Mouse (Mus musculus): Measurements from ENCODE around the gene Tldc1. TPM values are rescaled to one million over a fixed set of nuclear protein-coding genes. Genes with fewer than 3 reads are reported as not detected.
A peak's percentile ranks its signal among the peaks of the same experiment; 100 is the strongest.

The Tldc1 gene
- polyA plus RNA-seq, 1 experiment from 2014 or later = 13.9 TPM

DNA sequence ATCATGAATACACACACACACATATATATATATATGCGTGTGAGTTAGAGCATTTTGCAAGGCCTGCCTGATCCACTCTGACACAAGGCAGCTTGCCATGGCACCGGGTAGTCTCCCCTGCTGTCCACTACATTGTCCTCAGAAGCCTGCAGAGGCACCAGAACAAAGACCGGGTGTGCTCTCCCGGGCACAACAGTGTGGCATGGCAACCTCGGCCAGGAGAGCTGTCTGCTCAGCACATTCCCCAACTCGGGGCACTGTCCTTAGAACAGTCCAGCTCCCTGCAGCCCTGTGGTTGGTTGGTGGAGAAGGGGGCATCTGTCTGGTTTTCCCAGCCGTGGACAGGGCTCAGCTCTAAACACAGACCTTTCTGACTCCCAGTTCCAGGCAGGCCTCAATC lies 41.1 kb upstream of the Tldc1 start:
- Histone ChIP-seq H3K27ac (ENCODE audit: low read length) (no peak overlapping the region), H3K4me3 (ENCODE audit: low read length) (no peak overlapping the region), H3K9ac (ENCODE audit: low read length) (no peak overlapping the region), H3K36me3 (ENCODE audit: control insufficient read depth, insufficient read depth, low read length) (no peaks in the 10 kb centered on the region), H3K4me2 (ENCODE audit: low read depth, low read length) (no peak overlapping the region), H3K27me3 (ENCODE audit: control insufficient read depth, insufficient read depth, low read depth, low read length) (no peaks in the 10 kb centered on the region), H3K4me1 (replicated peaks; ENCODE audit: control insufficient read depth, insufficient read depth, low read length) (peaks cover 19% of the 10 kb centered on the region), H3K9me3 (ENCODE audit: control insufficient read depth, low read length) (no peaks in the 10 kb centered on the region)
- ATAC-seq (ENCODE audit: low read depth) = no peak
- WGBS = 84% methylated on average over 7 of the region's 7 CpGs

DNA sequence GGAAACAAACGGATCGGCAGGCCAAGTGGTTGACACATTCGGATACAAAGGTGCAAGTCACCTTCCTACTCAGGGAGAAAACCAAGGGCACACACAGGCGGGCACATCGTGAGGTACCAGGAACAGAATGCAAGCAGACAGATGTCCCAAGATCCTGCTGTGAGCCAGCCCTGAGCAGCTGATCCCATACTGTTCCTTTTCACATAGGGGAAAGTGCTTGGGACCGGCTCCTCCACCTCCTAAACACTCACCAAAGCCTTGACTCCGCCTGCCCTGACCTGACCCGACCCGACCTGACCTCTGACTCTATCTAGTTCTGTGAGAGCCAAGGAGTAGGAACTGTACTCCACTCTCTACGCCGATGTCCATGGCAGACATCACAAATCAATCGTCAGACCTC lies 39.2 kb upstream of the Tldc1 start:
- WGBS = 41% methylated on average over 12 of the region's 12 CpGs
- H3K9ac ChIP-seq (ENCODE audit: low read length) = no peak overlapping the region
- no peaks in the 10 kb centered on the region for H3K27me3 ChIP-seq (ENCODE audit: control insufficient read depth, insufficient read depth, low read depth, low read length)
- H3K4me1 ChIP-seq (replicated peaks; ENCODE audit: control insufficient read depth, insufficient read depth, low read length) = peaks cover 25% of the 10 kb centered on the region
- H3K9me3 ChIP-seq (ENCODE audit: control insufficient read depth, low read length) = no peaks in the 10 kb centered on the region
- no peak overlapping the region for H3K4me2 ChIP-seq (ENCODE audit: low read depth, low read length)
- no peaks in the 10 kb centered on the region for H3K36me3 ChIP-seq (ENCODE audit: control insufficient read depth, insufficient read depth, low read length)
- ATAC-seq (ENCODE audit: low read depth) = 0 out of 2 replicates have a peak, but pooled peaks have one; percentile 14
- H3K4me3 ChIP-seq (ENCODE audit: low read length) = no peak overlapping the region
- 0 out of 2 replicates have a peak overlapping the region, but pooled peaks have one; percentile 10 for H3K27ac ChIP-seq (ENCODE audit: low read length)

DNA sequence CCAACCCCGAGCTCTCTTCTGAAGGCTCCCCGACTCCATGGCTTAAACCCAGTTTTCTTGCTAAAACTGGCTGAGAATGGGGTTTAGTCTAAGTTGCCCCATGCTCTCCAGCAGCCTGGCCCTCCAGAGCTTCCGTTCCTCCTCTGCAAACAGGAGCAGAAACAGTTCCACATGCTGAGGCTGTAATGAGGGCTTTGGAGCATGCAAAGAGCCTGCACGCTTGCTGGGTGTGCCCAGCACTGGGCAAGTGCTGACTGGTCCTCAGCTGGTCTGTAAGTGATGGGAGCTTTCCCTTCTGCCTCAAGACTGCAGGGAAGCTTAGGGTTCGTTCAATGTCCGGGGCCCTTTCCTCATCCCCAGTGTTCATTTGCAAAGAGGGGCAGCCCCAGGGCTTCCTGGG lies 38.0 kb upstream of the Tldc1 start:
- H3K27me3 ChIP-seq (ENCODE audit: control insufficient read depth, insufficient read depth, low read depth, low read length) = no peaks in the 10 kb centered on the region
- no peak for ATAC-seq (ENCODE audit: low read depth)
- H3K4me2 ChIP-seq (ENCODE audit: low read depth, low read length) = no peak overlapping the region
- H3K27ac ChIP-seq (ENCODE audit: low read length) = no peak overlapping the region
- 74% methylated on average over 6 of the region's 6 CpGs for WGBS
- H3K4me3 ChIP-seq (ENCODE audit: low read length) = no peak overlapping the region
- H3K4me1 ChIP-seq (replicated peaks; ENCODE audit: control insufficient read depth, insufficient read depth, low read length) = peaks cover 27% of the 10 kb centered on the region
- no peaks in the 10 kb centered on the region for H3K9me3 ChIP-seq (ENCODE audit: control insufficient read depth, low read length)
- H3K9ac ChIP-seq (ENCODE audit: low read length) = no peak overlapping the region
- no peaks in the 10 kb centered on the region for H3K36me3 ChIP-seq (ENCODE audit: control insufficient read depth, insufficient read depth, low read length)

DNA sequence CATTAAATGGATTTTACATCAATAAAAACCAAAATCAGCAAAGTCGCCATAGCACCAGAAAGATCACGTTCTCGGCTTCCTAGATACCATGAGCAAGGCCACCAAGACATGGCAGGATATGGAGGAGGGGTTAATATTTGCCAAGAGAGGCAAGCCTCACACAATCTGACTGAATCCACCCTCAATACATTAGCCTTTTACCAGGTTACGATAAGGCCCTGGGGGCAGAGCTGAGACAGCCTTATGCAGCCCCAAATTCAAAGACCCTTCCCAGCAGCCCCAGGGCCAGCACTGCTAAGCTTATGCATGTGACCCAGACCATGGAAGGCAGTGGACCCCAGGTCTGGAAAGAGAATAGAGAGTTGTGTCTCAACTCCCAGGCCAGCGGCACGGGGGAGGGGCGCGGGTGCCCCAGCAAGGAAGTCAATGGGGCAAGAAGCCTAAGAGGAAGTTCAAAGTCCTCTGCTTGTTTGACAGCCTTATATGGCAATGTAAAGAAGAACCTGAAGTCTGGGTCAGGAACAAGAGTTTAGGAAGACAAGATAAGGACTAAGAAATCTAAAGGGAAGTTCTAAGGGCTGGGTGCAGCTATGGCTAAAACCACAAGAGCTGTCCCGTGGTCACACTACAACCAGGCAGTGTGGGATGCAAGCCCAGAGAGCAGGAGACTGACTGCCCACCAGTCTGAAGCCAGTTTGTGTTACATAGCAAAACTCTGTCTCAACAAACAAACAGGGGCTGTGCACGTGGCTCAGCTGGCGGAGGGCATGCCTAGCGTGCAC lies 34.6 kb upstream of the Tldc1 start:
- peaks cover 27% of the 10 kb centered on the region for H3K4me1 ChIP-seq (replicated peaks; ENCODE audit: control insufficient read depth, insufficient read depth, low read length)
- peak overlapping the region; percentile 55; the same call in 1 of the 2 replicates for H3K27ac ChIP-seq (ENCODE audit: low read length)
- no peak overlapping the region for H3K9ac ChIP-seq (ENCODE audit: low read length)
- no peaks in the 10 kb centered on the region for H3K9me3 ChIP-seq (ENCODE audit: control insufficient read depth, low read length)
- no peak for ATAC-seq (ENCODE audit: low read depth)
- no peaks in the 10 kb centered on the region for H3K36me3 ChIP-seq (ENCODE audit: control insufficient read depth, insufficient read depth, low read length)
- 54% methylated on average over 12 of the region's 12 CpGs for WGBS
- no peak overlapping the region for H3K4me2 ChIP-seq (ENCODE audit: low read depth, low read length)
- H3K27me3 ChIP-seq (ENCODE audit: control insufficient read depth, insufficient read depth, low read depth, low read length) = no peaks in the 10 kb centered on the region
- H3K4me3 ChIP-seq (ENCODE audit: low read length) = no peak overlapping the region

DNA sequence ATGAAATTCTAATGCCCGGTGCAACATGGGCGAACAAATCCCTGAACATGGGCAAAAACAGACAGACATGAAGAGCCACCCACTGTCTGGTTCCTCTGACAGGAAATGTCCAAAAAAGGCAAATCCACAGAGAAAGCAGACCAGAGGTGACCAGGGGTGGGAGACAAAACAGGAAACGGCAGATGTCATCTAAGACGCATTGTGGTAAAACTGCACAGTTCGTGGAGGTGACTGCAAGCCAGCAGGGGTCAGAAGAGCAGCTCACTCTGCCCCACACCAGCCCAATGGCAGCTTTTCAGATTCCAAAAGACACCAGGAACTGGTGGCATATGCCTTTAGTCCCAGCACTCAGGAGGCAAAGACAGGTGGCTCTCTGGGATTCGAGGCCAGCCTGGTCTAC lies 33.7 kb upstream of the Tldc1 start:
- ATAC-seq (ENCODE audit: low read depth) = no peak
- Histone ChIP-seq H3K27me3 (ENCODE audit: control insufficient read depth, insufficient read depth, low read depth, low read length) (no peaks in the 10 kb centered on the region), H3K27ac (ENCODE audit: low read length) (peak overlapping the region; percentile 55; the same call in 1 of the 2 replicates), H3K4me3 (ENCODE audit: low read length) (no peak overlapping the region), H3K4me1 (replicated peaks; ENCODE audit: control insufficient read depth, insufficient read depth, low read length) (peaks cover 19% of the 10 kb centered on the region), H3K4me2 (ENCODE audit: low read depth, low read length) (no peak overlapping the region), H3K9ac (ENCODE audit: low read length) (no peak overlapping the region), H3K9me3 (ENCODE audit: control insufficient read depth, low read length) (no peaks in the 10 kb centered on the region), H3K36me3 (ENCODE audit: control insufficient read depth, insufficient read depth, low read length) (no peaks in the 10 kb centered on the region)
- WGBS = 52% methylated on average over 6 of the region's 6 CpGs

DNA sequence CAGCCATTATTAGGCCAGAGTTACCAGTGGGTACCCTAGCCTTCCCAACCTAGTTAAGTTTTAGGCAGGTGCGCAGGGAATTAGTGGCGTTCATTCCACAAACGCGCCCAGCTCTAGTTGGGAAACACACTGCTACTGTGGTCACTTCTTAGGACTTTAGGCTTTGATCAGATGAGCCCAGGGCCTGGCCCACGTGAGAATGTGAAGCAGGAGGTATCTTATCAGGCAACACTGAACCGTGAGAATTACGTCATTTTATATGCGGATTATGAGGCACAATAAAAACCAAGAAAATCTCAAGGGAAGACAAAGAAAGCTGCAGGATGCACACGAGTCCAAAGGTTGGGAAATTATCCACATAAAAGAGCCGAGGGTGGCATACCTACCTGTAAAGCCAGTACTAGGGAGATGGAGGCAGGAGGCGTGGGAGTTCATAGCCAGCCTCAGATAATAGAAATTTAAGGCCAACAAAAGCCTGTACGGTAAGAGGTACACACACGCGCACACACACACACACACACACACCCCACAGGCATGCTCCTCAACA lies 32.8 kb upstream of the Tldc1 start:
- Histone ChIP-seq H3K9me3 (ENCODE audit: control insufficient read depth, low read length) (no peaks in the 10 kb centered on the region), H3K4me1 (replicated peaks; ENCODE audit: control insufficient read depth, insufficient read depth, low read length) (peaks cover 18% of the 10 kb centered on the region), H3K27me3 (ENCODE audit: control insufficient read depth, insufficient read depth, low read depth, low read length) (no peaks in the 10 kb centered on the region), H3K4me2 (ENCODE audit: low read depth, low read length) (no peak overlapping the region), H3K9ac (ENCODE audit: low read length) (no peak overlapping the region), H3K4me3 (ENCODE audit: low read length) (no peak overlapping the region), H3K36me3 (ENCODE audit: control insufficient read depth, insufficient read depth, low read length) (no peaks in the 10 kb centered on the region), H3K27ac (ENCODE audit: low read length) (no peak overlapping the region)
- WGBS = 85% methylated on average over 14 of the region's 14 CpGs
- ATAC-seq (ENCODE audit: low read depth) = no peak

DNA sequence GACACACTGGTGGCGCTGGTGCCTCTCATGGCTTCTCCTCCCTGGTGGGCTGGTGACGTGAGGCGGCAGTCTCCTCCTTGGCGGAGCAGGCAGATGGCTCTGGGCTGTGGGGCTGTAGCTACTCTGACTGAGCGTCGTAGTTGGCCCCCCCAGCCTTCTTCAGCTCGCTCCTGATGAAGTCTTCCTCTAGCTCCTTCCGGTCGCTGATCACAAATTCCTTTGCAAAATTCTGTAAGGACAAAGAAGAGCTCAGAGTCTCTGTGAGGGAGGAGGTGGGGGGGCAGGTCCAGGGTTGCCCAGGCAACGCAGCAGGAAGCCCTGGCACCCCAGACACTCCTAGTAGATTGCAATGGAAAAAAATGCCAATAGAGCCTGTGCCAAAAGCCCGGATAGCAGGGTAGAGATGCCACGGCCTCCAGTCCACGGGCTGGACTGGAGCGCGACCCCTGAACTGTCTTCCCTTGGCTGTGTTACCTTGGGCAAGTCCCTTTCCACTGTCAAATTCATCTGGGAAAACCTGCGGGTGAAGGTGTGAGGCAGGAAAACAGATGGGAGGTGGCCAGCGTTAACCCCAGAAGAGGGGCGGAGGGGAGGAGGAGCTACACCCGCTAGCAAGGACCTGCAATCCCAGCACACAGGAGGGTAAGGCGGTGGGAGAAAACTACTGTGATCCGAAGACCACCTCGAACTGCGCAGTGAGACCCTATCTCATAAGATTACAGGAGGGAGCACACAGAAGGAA lies 32.1 kb upstream of the Tldc1 start:
- Histone ChIP-seq H3K36me3 (ENCODE audit: control insufficient read depth, insufficient read depth, low read length) (no peaks in the 10 kb centered on the region), H3K27me3 (ENCODE audit: control insufficient read depth, insufficient read depth, low read depth, low read length) (no peaks in the 10 kb centered on the region), H3K9ac (ENCODE audit: low read length) (no peak overlapping the region), H3K27ac (ENCODE audit: low read length) (no peak overlapping the region), H3K4me3 (ENCODE audit: low read length) (no peak overlapping the region), H3K9me3 (ENCODE audit: control insufficient read depth, low read length) (no peaks in the 10 kb centered on the region), H3K4me1 (replicated peaks; ENCODE audit: control insufficient read depth, insufficient read depth, low read length) (peaks cover 17% of the 10 kb centered on the region), H3K4me2 (ENCODE audit: low read depth, low read length) (no peak overlapping the region)
- 76% methylated on average over 23 of the region's 23 CpGs for WGBS
- no peak for ATAC-seq (ENCODE audit: low read depth)

DNA sequence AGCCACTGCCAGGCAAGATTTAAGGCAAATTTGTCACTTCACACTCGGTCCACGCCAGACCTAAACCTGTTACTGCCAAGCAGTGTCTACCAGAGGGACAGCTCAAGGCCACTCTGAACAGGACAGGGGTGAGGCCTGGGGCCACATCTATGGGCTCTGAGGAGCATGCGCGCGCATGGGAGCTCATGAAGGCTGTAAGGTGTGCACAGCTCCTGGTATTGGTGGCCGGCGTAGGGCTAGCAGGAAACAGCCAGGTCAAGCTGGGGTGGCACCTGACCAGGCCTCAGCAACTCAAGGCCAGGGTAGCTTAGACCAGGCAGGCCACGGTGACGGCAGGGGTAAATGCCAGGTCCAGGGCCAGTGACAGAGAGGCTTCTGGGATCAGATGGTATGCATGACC lies 31.4 kb upstream of the Tldc1 start:
- no peaks in the 10 kb centered on the region for H3K9me3 ChIP-seq (ENCODE audit: control insufficient read depth, low read length)
- WGBS = 91% methylated on average over 9 of the region's 9 CpGs
- H3K27ac ChIP-seq (ENCODE audit: low read length) = no peak overlapping the region
- H3K9ac ChIP-seq (ENCODE audit: low read length) = no peak overlapping the region
- no peak for ATAC-seq (ENCODE audit: low read depth)
- no peaks in the 10 kb centered on the region for H3K27me3 ChIP-seq (ENCODE audit: control insufficient read depth, insufficient read depth, low read depth, low read length)
- H3K4me3 ChIP-seq (ENCODE audit: low read length) = no peak overlapping the region
- H3K4me2 ChIP-seq (ENCODE audit: low read depth, low read length) = no peak overlapping the region
- no peaks in the 10 kb centered on the region for H3K36me3 ChIP-seq (ENCODE audit: control insufficient read depth, insufficient read depth, low read length)
- H3K4me1 ChIP-seq (replicated peaks; ENCODE audit: control insufficient read depth, insufficient read depth, low read length) = peaks cover 17% of the 10 kb centered on the region

DNA sequence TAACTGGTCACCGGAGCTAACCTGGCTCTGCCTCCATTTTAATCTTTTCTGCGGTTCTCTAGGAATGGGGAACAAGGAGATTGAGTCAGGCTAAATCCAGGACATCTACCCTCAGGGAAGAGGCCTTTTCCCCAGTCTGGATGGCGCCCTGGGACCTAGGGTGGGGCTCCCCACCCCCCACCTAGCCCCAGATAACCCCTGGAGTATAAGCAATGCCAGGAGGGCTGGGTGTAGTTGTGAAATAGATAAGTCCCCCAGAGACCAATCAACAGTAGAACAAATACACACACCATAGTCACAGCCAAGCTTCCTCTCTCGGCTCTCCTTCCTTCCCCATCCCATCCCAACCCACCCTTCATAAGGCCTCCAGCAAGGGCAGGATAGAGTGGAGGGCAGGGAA lies 29.5 kb upstream of the Tldc1 start:
- Histone ChIP-seq H3K4me2 (ENCODE audit: low read depth, low read length) (no peak overlapping the region), H3K9me3 (ENCODE audit: control insufficient read depth, low read length) (no peaks in the 10 kb centered on the region), H3K27me3 (ENCODE audit: control insufficient read depth, insufficient read depth, low read depth, low read length) (no peaks in the 10 kb centered on the region), H3K27ac (ENCODE audit: low read length) (no peak overlapping the region), H3K4me1 (replicated peaks; ENCODE audit: control insufficient read depth, insufficient read depth, low read length) (peaks cover 7% of the 10 kb centered on the region), H3K9ac (ENCODE audit: low read length) (no peak overlapping the region), H3K36me3 (ENCODE audit: control insufficient read depth, insufficient read depth, low read length) (no peaks in the 10 kb centered on the region), H3K4me3 (ENCODE audit: low read length) (no peak overlapping the region)
- ATAC-seq (ENCODE audit: low read depth) = no peak
- 82% methylated on average over 4 of the region's 4 CpGs for WGBS

All from lung, embryonic 16.5 days (tissue).